Mouse (Mus musculus) MEL (cell line): ENCODE measurements at regions not wholly inside any gene's neighbourhood (a gene's known extent, or its start where the extent isn't known, plus 50 kb on each side); places are given as distances from the start of the nearest gene placed in this dataset.
A peak's percentile ranks its signal among the peaks of the same experiment; 100 is the strongest.

Experiments used
- DNase-seq: peaks from one replicate; pipeline ENCODE4 v3.0.0; 2011; ENCODE audit warnings: low read depth, low spot score
- H3K27ac ChIP-seq: 2 replicates; pipeline ENCODE4 v1.5.1; 2012; ENCODE audit warnings: low read depth, mild to moderate bottlenecking, control low read depth, low read length, moderate library complexity; ENCODE audit not compliant: control insufficient read depth
- H3K27me3 ChIP-seq, 2 experiments: fragments of 150-350 bp in 1 of 2; sonication (generic) in 1 of 2; 2 replicates each; pipeline ENCODE4 v1.6.1; 2012; ENCODE audit warnings: low read length in 2 of 2, mild to moderate bottlenecking in 2 of 2, improper control_type of control experiment in 1 of 2, moderate library complexity in 1 of 2; ENCODE audit not compliant: insufficient read depth in 2 of 2, control insufficient read depth in 1 of 2
- H3K36me3 ChIP-seq, 2 experiments: 2 replicates each; pipeline ENCODE4 v1.6.1; 2012 to 2014; ENCODE audit warnings: low read length in 2 of 2, improper control_type of control experiment in 1 of 2, inconsistent platforms in 1 of 2, mild to moderate bottlenecking in 1 of 2; ENCODE audit not compliant: insufficient read depth in 2 of 2, control insufficient read depth in 1 of 2
- H3K4me1 ChIP-seq, 2 experiments: fragments of 150-350 bp in 1 of 2; sonication (generic) in 1 of 2; 2 replicates each; pipeline ENCODE4 v1.6.1; 2012; ENCODE audit warnings: low read length in 2 of 2, improper control_type of control experiment in 1 of 2, mild to moderate bottlenecking in 1 of 2; ENCODE audit not compliant: insufficient read depth in 2 of 2, control insufficient read depth in 1 of 2
- H3K4me3 ChIP-seq, 2 experiments: fragments of 150-350 bp in 1 of 2; sonication (generic) in 1 of 2; 2 replicates each; pipeline ENCODE4 v1.5.1; 2012; ENCODE audit warnings: low read depth in 2 of 2, low read length in 2 of 2, mild to moderate bottlenecking in 2 of 2, moderate library complexity in 2 of 2, control low read depth in 1 of 2, improper control_type of control experiment in 1 of 2; ENCODE audit not compliant: control insufficient read depth in 1 of 2, insufficient read depth in 1 of 2
- H3K79me2 ChIP-seq: 2 replicates; pipeline ENCODE4 v1.6.1; 2012; ENCODE audit warnings: mild to moderate bottlenecking, low read length, moderate library complexity; ENCODE audit not compliant: control insufficient read depth, poor library complexity, insufficient read depth
- H3K9ac ChIP-seq: 2 replicates; pipeline ENCODE4 v1.6.1; 2012; ENCODE audit warnings: low read depth, mild to moderate bottlenecking, control low read depth, low read length, moderate library complexity; ENCODE audit not compliant: control insufficient read depth, poor library complexity, severe bottlenecking
- H3K9me3 ChIP-seq: fragments of 150-350 bp; sonication (generic); replicated peaks from 2 replicates; pipeline ENCODE4 v1.6.1; 2012; ENCODE audit warnings: mild to moderate bottlenecking, low read length, improper control_type of control experiment, moderate library complexity; ENCODE audit not compliant: insufficient read depth
- BHLHE40 ChIP-seq: IDR thresholded peaks from 2 replicates; pipeline ENCODE4 v1.6.1; 2012; ENCODE audit warnings: low read depth, mild to moderate bottlenecking, inconsistent platforms, low read length, improper control_type of control experiment, borderline replicate concordance
- CHD1 ChIP-seq: IDR thresholded peaks from 2 replicates; pipeline ENCODE4 v1.6.1; 2012; ENCODE audit warnings: low read depth, mild to moderate bottlenecking, inconsistent platforms, low read length, improper control_type of control experiment
- CHD2 ChIP-seq: IDR thresholded peaks from 2 replicates; pipeline ENCODE4 v1.6.1; 2011; ENCODE audit warnings: low read length, improper control_type of control experiment
- CTCF ChIP-seq, 3 experiments: IDR thresholded peaks in 2 of 3; conservative IDR thresholded peaks in 1 of 3; 2 replicates each; pipeline ENCODE4 v1.5.1; 2011 to 2012; ENCODE audit warnings: low read length in 3 of 3, low read depth in 2 of 3, mild to moderate bottlenecking in 2 of 3, improper control_type of control experiment in 1 of 3, inconsistent platforms in 1 of 3, mixed read lengths in 1 of 3, moderate library complexity in 1 of 3; ENCODE audit not compliant: control insufficient read depth in 1 of 3, insufficient read depth in 1 of 3, poor library complexity in 1 of 3, severe bottlenecking in 1 of 3
- ELF1 ChIP-seq: IDR thresholded peaks from 2 replicates; pipeline ENCODE4 v1.6.1; 2014; ENCODE audit warnings: low read depth, mild to moderate bottlenecking, inconsistent platforms, low read length, improper control_type of control experiment, moderate library complexity
- EP300 ChIP-seq, 2 experiments: IDR thresholded peaks; 2 replicates each; pipeline ENCODE4 v1.6.1; 2011; ENCODE audit warnings: improper control_type of control experiment in 2 of 2, low read length in 2 of 2, low read depth in 1 of 2, mild to moderate bottlenecking in 1 of 2
- MAFK ChIP-seq: IDR thresholded peaks from 2 replicates; pipeline ENCODE4 v1.6.1; 2011; ENCODE audit warnings: low read depth, mild to moderate bottlenecking, low read length, improper control_type of control experiment, borderline replicate concordance
- MEF2A ChIP-seq: IDR thresholded peaks from 2 replicates; pipeline ENCODE4 v1.6.1; 2014; ENCODE audit warnings: low read depth, mild to moderate bottlenecking, inconsistent platforms, low read length, improper control_type of control experiment; ENCODE audit not compliant: poor library complexity, insufficient replicate concordance, severe bottlenecking; ENCODE audit errors: extremely low read depth
- NRF1 ChIP-seq: IDR thresholded peaks from 2 replicates; pipeline ENCODE4 v1.6.1; 2014; ENCODE audit warnings: low read depth, mild to moderate bottlenecking, inconsistent platforms, low read length, improper control_type of control experiment, moderate library complexity; ENCODE audit not compliant: poor library complexity, insufficient read depth, severe bottlenecking
- POLR2AphosphoS5 ChIP-seq: IDR thresholded peaks from 2 replicates; pipeline ENCODE4 v1.6.1; 2012; ENCODE audit warnings: low read depth, borderline replicate concordance, mild to moderate bottlenecking, inconsistent platforms, low read length, moderate library complexity, mixed read lengths
- RAD21 ChIP-seq: IDR thresholded peaks from 2 replicates; pipeline ENCODE4 v1.6.1; 2011; ENCODE audit warnings: mild to moderate bottlenecking, low read depth, low read length, improper control_type of control experiment
- SMC3 ChIP-seq: IDR thresholded peaks from 2 replicates; pipeline ENCODE4 v1.6.1; 2011; ENCODE audit warnings: low read depth, low read length, improper control_type of control experiment
- TAL1 ChIP-seq: IDR thresholded peaks from 2 replicates; pipeline ENCODE4 v1.6.1; 2012; ENCODE audit warnings: mild to moderate bottlenecking, inconsistent platforms, low read length, moderate library complexity, mixed read lengths
- TCF12 ChIP-seq: IDR thresholded peaks from 2 replicates; pipeline ENCODE4 v1.6.1; 2014; ENCODE audit warnings: low read depth, mild to moderate bottlenecking, inconsistent platforms, low read length, improper control_type of control experiment, moderate library complexity
- ZC3H11A ChIP-seq: IDR thresholded peaks from 2 replicates; pipeline ENCODE4 v1.6.1; 2012; ENCODE audit warnings: low read depth, mild to moderate bottlenecking, inconsistent platforms, low read length, improper control_type of control experiment
- ZNF384 ChIP-seq: IDR thresholded peaks from 2 replicates; pipeline ENCODE4 v1.6.1; 2012; ENCODE audit warnings: low read depth, mild to moderate bottlenecking, inconsistent platforms, low read length, improper control_type of control experiment

DNA sequence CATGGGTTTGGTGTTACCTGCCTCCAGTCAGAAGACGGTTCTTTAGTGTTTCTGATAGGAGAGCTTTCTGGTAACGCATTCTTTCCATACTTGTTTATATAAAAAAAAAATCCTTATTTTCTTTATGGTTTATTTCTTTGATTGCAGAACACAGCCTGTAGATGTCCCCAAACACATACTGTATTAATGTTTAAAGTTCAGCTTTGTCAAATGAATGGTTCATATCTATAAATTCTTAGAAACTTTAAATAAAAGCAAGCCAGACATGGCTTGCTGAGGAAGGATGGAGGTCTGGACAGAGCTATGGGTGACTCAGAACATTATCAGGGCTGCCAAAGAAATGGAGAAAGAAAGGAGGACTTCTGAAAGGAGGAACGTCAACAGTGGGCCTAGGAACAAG, 1852.1 kb downstream of the 9330182O14Rik start:
- peaks cover 0 to 8% of the 10 kb centered on the region in 2 experiments; a peak in 2 of 4 replicates for H3K36me3 ChIP-seq
- no peak overlapping the region for H3K9ac ChIP-seq
- no peaks in the 10 kb centered on the region for H3K9me3 ChIP-seq
- H3K27me3 ChIP-seq = no peaks in the 10 kb centered on the region
- no peaks in the 10 kb centered on the region for H3K79me2 ChIP-seq
- no peak overlapping the region for H3K27ac ChIP-seq
- H3K4me3 ChIP-seq = no peak overlapping the region
- peaks cover 0 to 6% of the 10 kb centered on the region in 2 experiments; a peak in 2 of 4 replicates for H3K4me1 ChIP-seq
- peak in 2 of 3 experiments; percentile 13 to 59; a peak in 3 of 6 replicates for TF ChIP-seq CTCF (IDR thresholded peaks at IDR 0.05 in 2 of 3, conservative IDR thresholded peaks at IDR 0.05 in 1 of 3; ENCODE audit: control insufficient read depth in 1 of 3, insufficient read depth in 1 of 3, low read depth in 2 of 3, low read length in 3 of 3, poor library complexity in 1 of 3, severe bottlenecking in 1 of 3)
- TF ChIP-seq BHLHE40 = no peak
- peak; percentile 87 for TF ChIP-seq RAD21
- TF ChIP-seq EP300 (IDR thresholded peaks at IDR 0.05; ENCODE audit: low read depth in 1 of 2, low read length in 2 of 2) = peak in 1 of 2 experiments; percentile 21; a peak in 1 of 4 replicates
- no peak for TF ChIP-seq NRF1
- no peak for TF ChIP-seq MEF2A
- TF ChIP-seq CHD1 = no peak
- no peak for TF ChIP-seq ELF1
- TF ChIP-seq SMC3 = peak; percentile 74
- TF ChIP-seq CHD2 = no peak
- TF ChIP-seq MAFK = no peak
- TF ChIP-seq ZNF384 = peak; percentile 51; the same call in 1 of the 2 replicates
- peak; percentile 87 for TF ChIP-seq ZC3H11A
- no peak for TF ChIP-seq TCF12
- DNase-seq = peak; percentile 38

DNA sequence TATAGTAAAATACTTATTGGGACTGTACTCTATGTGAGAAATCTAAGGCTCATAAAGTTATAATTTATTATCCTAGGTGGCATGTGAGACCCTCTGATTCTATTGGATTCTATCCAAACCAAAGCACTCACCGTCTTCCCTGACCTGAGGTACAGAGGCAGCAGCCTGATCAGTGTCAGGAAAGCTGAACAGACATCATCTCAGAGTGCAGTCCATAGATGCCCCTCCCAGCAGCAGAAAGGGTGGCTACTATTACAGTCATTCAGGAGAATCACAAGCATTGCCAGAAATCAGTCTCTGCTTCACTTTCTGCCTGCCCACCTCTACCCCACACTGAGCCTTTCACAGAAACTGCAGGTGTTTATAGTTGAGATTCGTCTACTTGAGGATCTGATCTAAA, 1854.9 kb downstream of the 9330182O14Rik start:
- Histone ChIP-seq H3K4me3 (no peak overlapping the region), H3K79me2 (no peaks in the 10 kb centered on the region), H3K27me3 (no peaks in the 10 kb centered on the region), H3K4me1 (peaks cover 0 to 6% of the 10 kb centered on the region in 2 experiments; a peak in 2 of 4 replicates), H3K36me3 (peaks cover 0 to 8% of the 10 kb centered on the region in 2 experiments; a peak in 2 of 4 replicates), H3K9me3 (no peaks in the 10 kb centered on the region), H3K27ac (no peak overlapping the region), H3K9ac (no peak overlapping the region)
- TF ChIP-seq ELF1 = no peak
- no peak for TF ChIP-seq TAL1
- TF ChIP-seq POLR2AphosphoS5 = no peak
- DNase-seq = no peak
